Mouse (Mus musculus) MEL (cell line): ENCODE data around the gene Dnal4.

Source experiments
- CHD2 ChIP-seq: IDR thresholded peaks from 2 replicates; pipeline ENCODE4 v1.6.1; 2011; ENCODE audit warnings: low read length, improper control_type of control experiment
- CTCF ChIP-seq, 3 experiments: IDR thresholded peaks in 2 of 3; conservative IDR thresholded peaks in 1 of 3; 2 replicates each; pipeline ENCODE4 v1.5.1; 2011 to 2012; ENCODE audit warnings: low read length in 3 of 3, low read depth in 2 of 3, mild to moderate bottlenecking in 2 of 3, improper control_type of control experiment in 1 of 3, inconsistent platforms in 1 of 3, mixed read lengths in 1 of 3, moderate library complexity in 1 of 3; ENCODE audit not compliant: control insufficient read depth in 1 of 3, insufficient read depth in 1 of 3, poor library complexity in 1 of 3, severe bottlenecking in 1 of 3
- ELF1 ChIP-seq: IDR thresholded peaks from 2 replicates; pipeline ENCODE4 v1.6.1; 2014; ENCODE audit warnings: low read depth, mild to moderate bottlenecking, inconsistent platforms, low read length, improper control_type of control experiment, moderate library complexity
- EP300 ChIP-seq, 2 experiments: IDR thresholded peaks; 2 replicates each; pipeline ENCODE4 v1.6.1; 2011; ENCODE audit warnings: improper control_type of control experiment in 2 of 2, low read length in 2 of 2, low read depth in 1 of 2, mild to moderate bottlenecking in 1 of 2
- GATA1 ChIP-seq: IDR thresholded peaks from 2 replicates; pipeline ENCODE4 v1.6.1; 2011; ENCODE audit warnings: low read depth, low read length, improper control_type of control experiment
- MAFK ChIP-seq: IDR thresholded peaks from 2 replicates; pipeline ENCODE4 v1.6.1; 2011; ENCODE audit warnings: low read depth, mild to moderate bottlenecking, low read length, improper control_type of control experiment, borderline replicate concordance
- MAX ChIP-seq: IDR thresholded peaks from 2 replicates; pipeline ENCODE4 v1.6.1; 2011; ENCODE audit warnings: low read length, improper control_type of control experiment
- MXI1 ChIP-seq: IDR thresholded peaks from 2 replicates; pipeline ENCODE4 v1.6.1; 2011; ENCODE audit warnings: mild to moderate bottlenecking, low read depth, low read length, improper control_type of control experiment
- NRF1 ChIP-seq: IDR thresholded peaks from 2 replicates; pipeline ENCODE4 v1.6.1; 2014; ENCODE audit warnings: low read depth, mild to moderate bottlenecking, inconsistent platforms, low read length, improper control_type of control experiment, moderate library complexity; ENCODE audit not compliant: poor library complexity, insufficient read depth, severe bottlenecking
- POLR2A ChIP-seq, 2 experiments: IDR thresholded peaks; 2 replicates each; pipeline ENCODE4 v1.6.1; 2011 to 2012; ENCODE audit warnings: low read length in 2 of 2, mild to moderate bottlenecking in 2 of 2, control low read depth in 1 of 2, improper control_type of control experiment in 1 of 2, low read depth in 1 of 2, moderate library complexity in 1 of 2; ENCODE audit not compliant: control insufficient read depth in 1 of 2, insufficient read depth in 1 of 2, poor library complexity in 1 of 2
- RAD21 ChIP-seq: IDR thresholded peaks from 2 replicates; pipeline ENCODE4 v1.6.1; 2011; ENCODE audit warnings: mild to moderate bottlenecking, low read depth, low read length, improper control_type of control experiment
- UBTF ChIP-seq: IDR thresholded peaks from 2 replicates; pipeline ENCODE4 v1.6.1; 2012; ENCODE audit warnings: low read depth, mild to moderate bottlenecking, inconsistent platforms, low read length, improper control_type of control experiment, moderate library complexity, borderline replicate concordance; ENCODE audit not compliant: insufficient read depth
- ZC3H11A ChIP-seq: IDR thresholded peaks from 2 replicates; pipeline ENCODE4 v1.6.1; 2012; ENCODE audit warnings: low read depth, mild to moderate bottlenecking, inconsistent platforms, low read length, improper control_type of control experiment

DNA sequence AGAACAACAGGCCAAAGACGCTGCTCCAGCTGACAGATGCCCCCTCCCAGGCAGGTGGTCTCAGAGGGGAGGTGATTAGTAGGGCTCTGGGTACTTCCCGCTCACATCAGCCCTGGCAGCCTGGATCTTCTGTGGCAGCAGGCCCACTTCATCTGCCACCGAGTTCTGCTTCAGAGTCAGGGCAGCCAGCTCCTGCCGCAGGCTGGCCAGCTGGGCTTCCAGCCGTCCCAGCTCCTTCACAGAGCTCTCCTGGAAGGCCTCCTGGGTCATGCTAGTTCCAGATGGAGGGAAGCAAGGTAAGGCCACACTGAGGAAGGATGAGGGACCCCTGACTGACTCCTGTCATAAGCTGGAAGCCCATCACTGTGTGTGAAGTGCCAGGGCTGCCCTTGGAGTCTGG, 49.3 kb downstream of the Dnal4 start:
- TF ChIP-seq POLR2A (IDR thresholded peaks at IDR 0.05; ENCODE audit: control insufficient read depth in 1 of 2, insufficient read depth in 1 of 2, low read depth in 1 of 2, low read length in 2 of 2, poor library complexity in 1 of 2) (no peak), NRF1 (no peak), CTCF (IDR thresholded peaks at IDR 0.05 in 2 of 3, conservative IDR thresholded peaks at IDR 0.05 in 1 of 3; ENCODE audit: control insufficient read depth in 1 of 3, insufficient read depth in 1 of 3, low read depth in 2 of 3, low read length in 3 of 3, poor library complexity in 1 of 3, severe bottlenecking in 1 of 3) (no peak), MAX (no peak), CHD2 (no peak), MAFK (no peak), UBTF (no peak), RAD21 (no peak), GATA1 (no peak), EP300 (IDR thresholded peaks at IDR 0.05; ENCODE audit: low read depth in 1 of 2, low read length in 2 of 2) (no peak), ZC3H11A (no peak), ELF1 (no peak), MXI1 (no peak)
